14 mouse cellular contexts compared by ENCODE assay signal in genomic region chr8:84615666-84616485, GRCm38 (mm10). TPM values are rescaled to one million over a fixed set of nuclear protein-coding genes. Genes with fewer than 3 reads are reported as not detected.
DNase-seq lines count a peak whose midpoint lies in the region; ATAC-seq and TF ChIP-seq lines count a peak whose summit lies in the region.
"Had no signal": no experiment of that assay in that cellular context is flagged by ENCODE, and none has a peak within 500 bp of the region (broad histone marks: within the 10 kb centered on the region; RNA-seq: fewer than 3 reads in every experiment).

No protein-coding gene starts in this region.

- peak; percentile 16 for DNase-seq in embryo, embryonic 10 days (ENCODE audit: low spot score)
- no peak for DNase-seq in left cerebral cortex, adult 8-10 months (ENCODE audit: low spot score in 2 of 2)
- DNase-seq in cerebellum, postnatal 14 days: no peak
- DNase-seq: heart, adult 18-20 months; right cerebral cortex, postnatal 4 days; thymus, adult 18-20 months had no signal

- no peaks in the 10 kb centered on the region for H3K79me2 ChIP-seq in myocyte (ENCODE audit: control insufficient read depth, insufficient read depth)

- no peak for TF ChIP-seq POLR2A in myocyte (IDR thresholded peaks at IDR 0.05; ENCODE audit: insufficient read length, low read depth)

- H3K27me3 ChIP-seq in heart, embryonic 12.5 days (replicated peaks): peaks cover 54% of the 10 kb centered on the region
- H3K27me3 ChIP-seq in heart, embryonic 11.5 days (ENCODE audit: control insufficient read depth, insufficient read depth, low read length): peaks cover 25% of the 10 kb centered on the region
- H3K27me3 ChIP-seq in hindbrain, embryonic 12.5 days: 0 out of 2 replicates have a peak, but pooled peaks cover 6% of the 10 kb centered on the region
- H3K27me3 ChIP-seq in myocyte (ENCODE audit: control insufficient read depth, insufficient read depth, insufficient read length): peaks cover 3% of the 10 kb centered on the region

- H3K36me3 ChIP-seq in heart, embryonic 12.5 days: no peaks in the 10 kb centered on the region
- H3K36me3 ChIP-seq in heart, embryonic 11.5 days (ENCODE audit: control insufficient read depth, insufficient read depth, low read length): no peaks in the 10 kb centered on the region
- H3K36me3 ChIP-seq in hindbrain, embryonic 12.5 days: peaks cover 10% of the 10 kb centered on the region
- no peaks in the 10 kb centered on the region for H3K36me3 ChIP-seq in myocyte (ENCODE audit: control insufficient read depth, insufficient read depth)
- H3K36me3 ChIP-seq: lung, embryonic 15.5 days had no signal

- H3K4me3 ChIP-seq in heart, embryonic 12.5 days: no peak overlapping the region
- no peak overlapping the region for H3K4me3 ChIP-seq in heart, embryonic 11.5 days (ENCODE audit: low read depth, low read length)
- H3K4me3 ChIP-seq in hindbrain, embryonic 12.5 days: no peak overlapping the region
- H3K4me3 ChIP-seq in myocyte: no peak overlapping the region
- H3K4me3 ChIP-seq: lung, embryonic 15.5 days had no signal

- H3K4me1 ChIP-seq in heart, embryonic 12.5 days (replicated peaks): peaks cover 7% of the 10 kb centered on the region
- H3K4me1 ChIP-seq in heart, embryonic 11.5 days (ENCODE audit: control insufficient read depth, insufficient read depth, low read length): no peaks in the 10 kb centered on the region
- peaks cover 24% of the 10 kb centered on the region for H3K4me1 ChIP-seq in hindbrain, embryonic 12.5 days
- H3K4me1 ChIP-seq: lung, embryonic 15.5 days had no signal

- H3K9ac ChIP-seq in heart, embryonic 12.5 days: no peak overlapping the region
- no peak overlapping the region for H3K9ac ChIP-seq in heart, embryonic 11.5 days (ENCODE audit: low read depth, low read length)
- peak overlapping the region; percentile 20; the same call in 1 of the 2 replicates for H3K9ac ChIP-seq in hindbrain, embryonic 12.5 days
- H3K9ac ChIP-seq: lung, embryonic 15.5 days had no signal

- no peak overlapping the region for H3K4me2 ChIP-seq in heart, embryonic 12.5 days
- H3K4me2 ChIP-seq in heart, embryonic 11.5 days: no peak overlapping the region
- peak overlapping the region; percentile 25 for H3K4me2 ChIP-seq in hindbrain, embryonic 12.5 days (replicated peaks)
- H3K4me2 ChIP-seq in myocyte (ENCODE audit: low read depth): peak overlapping the region; percentile 45
- H3K4me2 ChIP-seq: lung, embryonic 15.5 days had no signal

- no peaks in the 10 kb centered on the region for H3K9me3 ChIP-seq in heart, embryonic 12.5 days (replicated peaks)
- no peaks in the 10 kb centered on the region for H3K9me3 ChIP-seq in heart, embryonic 11.5 days (replicated peaks; ENCODE audit: control insufficient read depth, low read length)
- H3K9me3 ChIP-seq in hindbrain, embryonic 12.5 days (replicated peaks): no peaks in the 10 kb centered on the region
- H3K9me3 ChIP-seq: lung, embryonic 15.5 days had no signal

- WGBS in heart, embryonic 12.5 days: 37% methylated on average over 22 of the region's 22 CpGs
- WGBS in heart, embryonic 11.5 days (ENCODE audit: insufficient replicate concordance): 22% methylated on average over 22 of the region's 22 CpGs
- 24% methylated on average over 22 of the region's 22 CpGs for WGBS in hindbrain, embryonic 12.5 days

- peak; percentile 47; the same call in 1 of the 2 replicates for ATAC-seq in heart, embryonic 12.5 days (ENCODE audit: insufficient number of reproducible peaks, low FRiP score)
- no peak for ATAC-seq in heart, embryonic 11.5 days (replicated peaks; ENCODE audit: insufficient number of reproducible peaks, low FRiP score, low TSS enrichment)
- peak; percentile 38 for ATAC-seq in hindbrain, embryonic 12.5 days (ENCODE audit: low FRiP score)
- no peak for ATAC-seq in inflammation-experienced regulatory T-cells, adult 6 months
- ATAC-seq: CD4-positive, CD25-positive, alpha-beta regulatory T cell, adult 4 months; intestine, embryonic 16.5 days had no signal

- no peak overlapping the region for H3K27ac ChIP-seq in heart, embryonic 12.5 days (ENCODE audit: poor library complexity, severe bottlenecking)
- no peak overlapping the region for H3K27ac ChIP-seq in heart, embryonic 11.5 days (ENCODE audit: low read depth, low read length)
- H3K27ac ChIP-seq in hindbrain, embryonic 12.5 days: no peak overlapping the region
- H3K27ac ChIP-seq: lung, embryonic 15.5 days had no signal

- no peak overlapping the region for H3ac ChIP-seq in myocyte (ENCODE audit: control insufficient read depth, insufficient read length)

TF ChIP-seq in myocyte, 11 proteins besides CTCF, POLR2A, EP300 and RAD21:
- TF ChIP-seq E2F4 (IDR thresholded peaks at IDR 0.05; ENCODE audit: insufficient read depth): no peak
- TF ChIP-seq SRF (IDR thresholded peaks at IDR 0.05; ENCODE audit: control insufficient read depth, insufficient read length, low read depth): no peak
- TF ChIP-seq MYOD1 (IDR thresholded peaks at IDR 0.05; ENCODE audit: control insufficient read depth in 1 of 3, insufficient read length in 2 of 3, low read depth in 2 of 3): no peak
- TF ChIP-seq REST (IDR thresholded peaks at IDR 0.05; ENCODE audit: insufficient read depth, insufficient read length): no peak
- TF ChIP-seq CEBPB (IDR thresholded peaks at IDR 0.05; ENCODE audit: insufficient read depth, poor library complexity, severe bottlenecking): no peak
- TF ChIP-seq MYOG (IDR thresholded peaks at IDR 0.05; ENCODE audit: control insufficient read depth in 1 of 3, insufficient read depth in 1 of 3, insufficient read length in 2 of 3, low read depth in 2 of 3): no peak
- no peak for TF ChIP-seq TCF3 (IDR thresholded peaks at IDR 0.05; ENCODE audit: insufficient read length, low read depth)
- no peak for TF ChIP-seq POLR2AphosphoS2 (IDR thresholded peaks at IDR 0.05; ENCODE audit: insufficient read length, low read depth)
- no peak for TF ChIP-seq TCF12 (IDR thresholded peaks at IDR 0.05; ENCODE audit: insufficient read depth, poor library complexity, severe bottlenecking)
- TF ChIP-seq USF1 (IDR thresholded peaks at IDR 0.05; ENCODE audit: low read depth): no peak
- TF ChIP-seq MAX (IDR thresholded peaks at IDR 0.05; ENCODE audit: low read depth): no peak

RNA-seq across cellular contexts. Expression of gene Ier2, which starts 46.8 kb away (rescaled TPM):
- polyA plus RNA-seq in heart, embryonic 12.5 days (2016; fragmentation: Nextera tagmentation; extraction: Ambion mirVana): 63.4 and 68.1 TPM in 2 replicates
- 52.3 and 55.9 TPM in 2 replicates for polyA plus RNA-seq in heart, embryonic 11.5 days (2014; fragmentation: Nextera tagmentation; extraction: Ambion mirVana)
- 62.5 and 64.8 TPM in 2 replicates for polyA plus RNA-seq in hindbrain, embryonic 12.5 days (2016; fragmentation: Nextera tagmentation; extraction: Ambion mirVana)
- polyA plus RNA-seq in myocyte (2012; fragmentation: generic; extraction: Trizol): 75.7 TPM
- total RNA-seq in left cerebral cortex, adult 8-10 months (2022): 10 to 100 TPM in 2 of 4 experiments, 1 to 10 TPM in 2; 5.9 to 15.8 (median 8.9) TPM
- polyA plus RNA-seq in inflammation-experienced regulatory T-cells, adult 6 months (2017; shearing (Covaris generic)): 10 to 100 TPM; 42.4 to 46.3 (median 45.8) TPM

Comparison
In these comparisons a context has a peak if more than half of its experiments do, and no peak if none do; other contexts are left out.
1. ATAC-seq: peak in heart, embryonic 12.5 days (single experiment) and hindbrain, embryonic 12.5 days (single experiment); none in heart, embryonic 11.5 days (single experiment) and inflammation-experienced regulatory T-cells, adult 6 months (single experiment).
2. H3K4me2 ChIP-seq: peak in hindbrain, embryonic 12.5 days (single experiment) and myocyte (single experiment); none in heart, embryonic 12.5 days (single experiment) and heart, embryonic 11.5 days (single experiment).